Mouse (Mus musculus) thymus, postnatal 4 days (tissue): ENCODE measurements around the gene Naa40.

ENCODE experiments used
- DNase-seq: peaks from one replicate; pipeline ENCODE4 v3.0.0; 2021

The Naa40 gene

DNA sequence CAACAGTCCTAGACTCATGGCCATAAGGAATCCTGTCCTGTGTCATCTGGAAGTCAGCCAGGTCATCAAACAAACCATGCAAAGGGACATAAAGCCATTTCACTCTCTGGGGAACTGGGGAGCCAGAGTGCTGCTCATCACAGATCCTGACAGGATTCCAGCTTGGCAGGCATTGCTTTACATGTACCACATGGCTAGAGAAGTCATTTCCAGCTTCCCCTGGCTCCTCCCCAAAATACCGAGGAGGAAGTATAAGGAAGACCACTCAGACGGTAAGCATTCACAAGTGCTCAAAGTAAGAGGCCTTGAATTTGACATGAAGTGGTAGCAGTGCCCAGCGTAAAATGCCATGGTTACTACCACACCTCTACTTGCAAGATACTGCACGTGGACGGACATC, 26.5 kb downstream of the Naa40 start:
- no peak for DNase-seq

DNA sequence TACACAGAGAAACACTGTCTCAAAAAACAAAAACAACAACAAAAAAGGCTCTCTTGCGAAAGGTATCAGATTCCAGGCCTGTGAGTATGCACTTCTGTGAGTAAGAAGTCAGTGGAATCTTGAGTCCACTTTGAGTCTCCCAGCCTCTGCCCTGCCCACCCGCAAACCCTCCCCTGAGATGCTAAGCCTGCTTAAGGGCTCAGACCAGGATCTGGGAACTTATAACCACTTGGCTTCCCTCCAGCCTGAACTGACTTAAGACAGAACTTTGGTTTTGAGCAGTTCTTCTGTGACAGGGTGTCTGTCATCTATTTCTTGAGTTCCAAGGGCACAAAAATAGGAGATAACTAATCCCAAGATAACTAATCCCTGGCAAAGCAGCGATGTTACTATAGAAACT, 28.0 kb downstream of the Naa40 start:
- no peak for DNase-seq

DNA sequence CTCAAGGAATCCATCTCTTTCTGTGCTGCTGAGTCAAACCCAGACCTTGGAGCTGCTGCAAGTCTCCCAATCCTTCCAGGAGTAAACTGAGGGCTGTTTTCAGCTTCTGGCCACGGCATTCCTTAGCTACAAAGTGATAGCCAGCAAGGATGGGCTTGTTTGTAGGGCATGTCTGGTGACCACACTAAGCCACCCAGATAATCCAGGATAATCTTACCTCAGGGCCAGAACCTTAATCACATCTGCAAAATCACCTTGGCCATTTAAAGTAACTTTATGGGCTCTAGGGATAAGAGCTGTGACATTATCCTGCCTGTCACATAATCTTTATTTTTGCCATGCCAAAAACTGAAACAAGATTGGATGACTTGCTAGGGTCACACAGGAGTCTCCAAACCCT, 28.8 kb downstream of the Naa40 start:
- no peak for DNase-seq

DNA sequence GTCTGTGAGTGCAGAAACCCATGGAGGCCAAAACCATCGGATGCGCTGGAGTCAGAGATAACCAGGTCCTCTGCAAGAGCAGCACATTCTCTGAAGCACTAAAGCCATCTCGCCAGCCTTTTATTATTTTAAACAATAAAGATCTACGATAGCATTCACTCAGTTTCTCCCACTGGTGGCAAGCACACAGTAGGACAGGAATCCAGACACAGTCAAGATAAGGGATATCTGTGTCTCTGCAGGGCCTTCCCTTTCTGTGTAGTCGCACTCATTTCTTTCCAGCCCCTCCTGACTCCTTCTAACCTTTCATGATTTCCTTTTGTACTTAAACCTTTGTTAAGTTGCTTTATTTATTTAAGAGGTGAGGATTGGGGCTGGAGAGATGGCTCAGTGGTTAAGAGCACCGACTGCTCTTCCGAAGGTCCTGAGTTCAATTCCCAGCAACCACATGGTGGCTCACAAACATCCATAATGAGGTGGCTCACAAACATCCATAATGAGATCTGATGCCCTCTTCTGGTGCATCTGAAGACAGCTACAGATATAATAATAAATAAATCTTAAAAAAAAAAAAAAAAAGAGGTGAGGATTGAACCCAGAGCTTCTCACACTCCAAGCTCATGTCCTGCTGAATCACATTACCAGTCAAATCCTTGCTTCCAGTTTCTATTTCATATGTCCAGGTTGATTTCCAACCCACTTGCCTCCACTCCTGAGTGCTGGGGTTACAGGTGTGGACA, 30.9 kb downstream of the Naa40 start:
- DNase-seq = no peak

DNA sequence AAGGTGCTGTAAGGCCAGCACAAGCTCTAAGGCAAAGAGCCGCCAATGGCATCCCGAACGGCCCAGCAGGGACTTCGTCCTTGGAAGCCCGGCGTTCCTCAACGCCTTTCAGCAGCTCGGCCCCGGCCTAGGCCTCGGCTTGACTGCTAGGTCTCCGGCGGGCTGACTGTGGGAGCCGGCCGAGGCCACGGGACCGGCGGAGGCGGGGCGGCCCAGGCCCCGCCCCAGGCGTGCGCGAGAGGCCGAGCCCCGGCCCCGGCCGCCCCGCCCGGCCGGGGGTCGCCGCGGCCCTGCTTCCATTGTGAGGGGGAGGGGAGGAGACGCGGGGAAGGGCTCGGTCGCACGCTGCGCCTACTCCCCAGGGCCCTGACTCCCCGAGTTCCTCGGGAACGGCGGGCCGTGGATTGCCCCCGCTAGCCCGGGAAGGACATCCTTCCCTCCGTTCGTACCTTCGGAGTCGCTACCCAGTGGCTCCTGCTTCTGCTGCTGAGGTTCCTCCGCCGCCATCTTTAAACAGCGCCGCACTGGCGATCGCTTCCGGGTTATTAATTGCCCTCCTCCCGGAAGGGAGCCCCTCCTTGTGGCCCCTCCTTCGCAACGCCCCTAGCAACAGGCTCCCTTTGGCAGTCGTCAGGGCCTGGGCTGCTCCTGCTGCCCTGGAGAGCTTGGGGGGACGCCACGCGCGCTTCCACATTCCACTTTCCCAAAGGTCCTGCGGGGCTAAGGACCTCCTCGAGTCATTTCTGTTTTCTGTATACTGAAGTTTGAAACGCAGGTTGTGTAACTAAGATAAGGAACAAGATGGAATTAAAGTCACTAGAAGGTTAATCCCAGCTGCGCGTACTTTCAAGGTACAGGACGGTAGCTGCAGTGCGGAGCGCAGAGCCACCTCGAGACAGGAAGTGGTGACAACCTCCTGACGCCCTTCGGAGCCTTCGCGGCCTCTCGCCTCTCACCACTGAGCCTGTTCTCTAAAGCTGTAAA, 34.9 kb downstream of the Naa40 start, which contains the start of gene Otub1:
Otub1 (minus strand) TSS at position 564 of the 984 bp plus-strand sequence.
- DNase-seq = peak; percentile 93

DNA sequence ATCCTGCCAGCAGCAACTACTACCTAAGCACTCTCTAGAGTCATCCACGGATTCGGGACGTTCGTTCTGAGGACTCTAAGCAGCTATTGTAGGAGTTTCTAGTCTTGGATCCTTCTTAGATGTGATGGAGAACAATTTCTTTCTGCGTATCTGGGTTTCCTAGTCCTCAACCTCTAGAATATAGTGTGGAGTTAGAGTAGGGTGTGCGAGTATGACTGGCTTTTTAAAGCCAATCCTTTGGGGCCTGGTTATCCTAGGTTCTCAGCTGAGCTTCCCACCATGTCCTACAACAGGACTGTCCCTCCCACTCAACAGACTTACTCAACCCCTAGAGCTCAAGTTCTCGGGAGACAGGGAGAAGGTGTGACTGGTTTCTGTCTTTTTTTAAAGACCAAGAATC, 35.7 kb downstream of the Naa40 start:
- no peak for DNase-seq

DNA sequence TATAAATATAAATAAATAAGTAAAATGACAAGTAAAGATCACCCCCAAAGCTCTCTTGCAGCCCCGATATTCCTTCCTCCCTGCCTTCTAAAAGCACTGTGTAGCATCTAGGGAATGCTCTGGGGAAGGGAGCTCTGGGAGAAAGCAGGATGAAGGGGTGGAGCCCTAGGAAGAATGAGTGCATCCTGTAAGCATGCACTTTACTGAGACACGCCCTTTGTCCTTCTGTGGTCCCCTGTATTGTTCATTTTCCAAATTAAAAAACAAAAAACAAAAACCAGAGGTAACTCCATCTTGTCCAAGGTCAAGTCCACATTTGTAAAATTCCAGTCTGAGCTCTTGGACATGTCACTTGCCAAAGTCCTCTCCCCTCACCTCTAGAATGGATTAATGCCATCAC, 36.1 kb downstream of the Naa40 start:
- DNase-seq = no peak

DNA sequence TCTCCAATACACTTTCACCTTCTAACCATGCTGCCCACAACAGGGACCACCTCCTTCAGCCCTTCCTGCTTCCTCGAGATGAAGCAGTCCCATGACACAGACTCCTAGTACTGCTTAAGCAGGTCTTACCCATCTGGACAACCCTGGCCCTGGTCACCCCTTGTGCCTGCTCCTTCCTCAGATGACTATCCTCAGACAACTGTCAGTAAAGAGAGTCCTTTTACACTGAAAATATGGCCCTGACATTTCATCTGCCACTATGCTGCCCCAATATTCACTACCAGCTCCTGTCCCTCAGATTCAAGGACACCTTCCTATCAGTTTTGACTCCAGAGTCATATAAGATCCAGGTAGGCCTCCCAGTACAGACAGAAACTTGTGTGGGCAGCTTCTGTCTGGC, 40.6 kb downstream of the Naa40 start:
- DNase-seq = no peak

DNA sequence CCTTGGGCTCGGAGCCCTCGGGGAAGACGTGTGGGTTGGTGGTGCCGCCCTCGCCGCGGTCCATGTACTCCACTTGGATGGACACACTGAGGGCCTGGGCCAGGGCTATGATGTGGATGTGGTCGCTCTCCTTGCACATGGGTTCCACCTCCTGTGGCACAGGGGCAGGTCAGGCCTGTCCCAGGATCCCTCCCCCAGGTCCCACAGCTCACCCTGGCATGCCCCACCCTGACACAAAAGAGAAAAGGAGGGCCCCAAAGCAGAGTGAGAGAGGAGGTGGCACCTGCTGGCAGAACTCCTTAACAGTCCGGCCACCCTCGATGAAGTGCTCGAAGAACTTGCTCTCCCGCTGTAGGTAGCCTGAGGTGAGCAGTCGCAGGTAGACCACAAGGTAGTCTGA, 41.9 kb downstream of the Naa40 start:
- DNase-seq = no peak

DNA sequence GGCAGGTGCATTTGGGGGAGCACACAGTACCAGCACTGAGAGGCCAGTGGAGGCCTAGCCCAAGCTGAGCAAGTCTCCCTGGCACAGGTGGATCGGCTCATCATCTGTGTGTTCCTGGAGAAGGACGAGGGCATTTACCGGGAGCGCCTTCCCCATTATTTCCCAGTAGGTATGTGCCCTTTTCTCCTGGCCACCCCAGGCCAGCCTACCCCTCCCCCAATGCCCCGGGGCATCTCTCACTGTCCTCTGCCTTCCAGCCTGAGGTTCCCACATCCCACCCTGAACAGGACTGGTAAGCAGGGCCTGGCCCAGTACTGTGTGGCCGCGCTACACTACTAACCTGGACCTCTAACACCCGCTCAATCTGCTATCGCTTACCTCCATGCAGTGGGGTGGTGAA, 43.5 kb downstream of the Naa40 start:
- no peak for DNase-seq

DNA sequence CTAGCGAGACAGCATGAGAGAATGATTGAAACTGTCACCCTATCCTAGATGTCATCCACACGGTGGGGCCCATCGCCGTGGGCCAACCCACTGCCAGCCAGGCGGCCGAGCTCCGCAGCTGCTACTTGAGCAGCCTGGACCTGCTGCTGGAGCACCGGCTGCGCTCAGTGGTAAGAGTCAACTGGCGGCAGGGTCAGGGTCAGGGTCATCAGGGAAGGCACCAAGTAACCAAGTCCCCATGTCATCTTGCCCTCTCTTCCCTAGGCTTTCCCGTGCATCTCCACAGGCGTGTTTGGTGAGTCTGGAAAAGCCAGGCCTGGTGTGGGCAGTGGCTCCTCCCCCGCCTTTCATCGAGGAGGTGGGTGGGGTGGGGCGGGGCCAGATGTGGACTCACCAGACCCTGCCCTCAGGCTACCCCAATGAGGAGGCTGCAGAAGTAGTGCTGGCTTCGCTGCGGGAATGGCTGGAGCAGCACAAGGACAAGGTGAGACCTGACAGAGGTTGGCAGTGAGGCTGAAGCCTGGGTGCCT, 44.2 kb downstream of the Naa40 start:
- DNase-seq = no peak

DNA sequence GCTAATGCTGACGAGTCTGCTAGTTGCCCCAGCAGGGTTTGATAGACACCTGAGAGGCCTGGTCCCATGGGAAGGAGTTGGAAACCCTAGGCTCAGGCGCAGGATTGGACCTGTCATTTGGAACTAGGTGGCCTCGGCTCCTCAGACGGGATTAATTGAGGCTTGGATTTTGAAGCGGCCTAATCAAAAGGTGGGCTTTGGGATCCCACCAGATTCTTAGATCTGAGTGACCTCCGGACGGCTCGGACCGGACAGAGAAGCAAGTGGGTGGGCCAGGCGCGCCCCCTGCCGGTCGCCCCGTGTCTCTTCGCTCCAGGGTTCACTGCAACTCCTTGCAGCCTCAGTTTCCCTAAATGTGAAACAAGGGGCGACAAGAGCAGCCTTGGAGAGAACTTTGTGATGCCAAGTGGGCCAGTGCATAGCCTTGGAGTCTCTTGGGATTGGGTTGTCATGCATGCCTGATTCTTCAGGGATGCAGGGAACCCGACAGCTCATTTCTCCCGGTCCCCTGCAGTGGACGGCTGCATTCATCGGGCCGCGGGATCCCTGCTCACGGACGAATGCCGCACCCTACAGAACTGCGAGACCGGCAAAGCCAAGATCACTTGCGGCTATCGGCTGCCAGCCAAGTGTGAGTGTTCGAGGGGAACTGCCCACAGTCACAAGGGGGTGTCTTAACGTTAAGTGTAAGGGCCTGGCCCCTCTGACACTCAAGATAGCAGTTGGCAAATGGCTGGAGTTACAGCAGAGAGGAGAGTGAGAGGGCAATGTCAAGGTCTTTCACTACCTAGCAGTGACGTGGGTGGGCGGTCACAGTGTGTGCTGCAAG, 44.9 kb downstream of the Naa40 start:
- DNase-seq = peak; percentile 73

DNA sequence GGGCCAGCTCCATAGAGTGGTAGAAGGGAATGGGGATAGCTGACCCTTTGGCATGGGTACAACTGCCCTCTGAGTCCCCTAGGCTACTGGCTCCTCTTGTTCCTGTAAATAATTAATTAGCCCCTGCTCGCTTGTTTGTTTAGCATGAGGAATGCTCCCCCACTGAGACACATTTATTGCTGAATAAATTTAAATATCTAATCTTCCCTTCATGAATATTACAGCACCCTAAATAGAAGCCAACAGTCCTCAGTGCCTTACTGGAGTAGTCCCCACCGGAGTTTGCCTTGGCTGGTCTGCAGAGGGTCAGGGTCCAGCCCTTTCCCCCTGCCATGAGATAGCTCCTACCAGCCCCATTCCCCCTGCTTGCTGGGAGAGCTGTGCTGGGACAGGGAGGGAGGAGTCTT, 48.4 kb downstream of the Naa40 start:
- DNase-seq = no peak

DNA sequence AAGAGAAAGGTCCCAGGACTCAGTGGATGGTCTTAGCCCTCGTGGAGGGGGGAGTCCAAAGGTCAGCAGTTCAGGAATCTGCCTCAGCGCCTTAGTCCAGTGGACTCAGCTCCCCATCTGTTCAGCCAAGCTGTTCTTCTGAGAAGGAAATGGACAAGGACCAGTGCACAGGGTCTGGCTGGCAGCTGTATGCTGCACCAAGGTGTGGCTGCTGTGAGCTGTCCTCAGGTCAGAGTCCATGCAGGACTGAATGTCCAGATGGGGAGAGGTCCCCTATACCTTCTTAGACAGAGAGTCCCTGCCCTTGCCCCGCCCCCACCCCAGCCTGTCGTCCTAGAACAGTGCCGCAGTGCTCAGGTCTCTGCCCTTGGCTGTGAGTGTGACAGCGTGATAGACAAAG, 49.3 kb downstream of the Naa40 start:
- no peak for DNase-seq

DNA sequence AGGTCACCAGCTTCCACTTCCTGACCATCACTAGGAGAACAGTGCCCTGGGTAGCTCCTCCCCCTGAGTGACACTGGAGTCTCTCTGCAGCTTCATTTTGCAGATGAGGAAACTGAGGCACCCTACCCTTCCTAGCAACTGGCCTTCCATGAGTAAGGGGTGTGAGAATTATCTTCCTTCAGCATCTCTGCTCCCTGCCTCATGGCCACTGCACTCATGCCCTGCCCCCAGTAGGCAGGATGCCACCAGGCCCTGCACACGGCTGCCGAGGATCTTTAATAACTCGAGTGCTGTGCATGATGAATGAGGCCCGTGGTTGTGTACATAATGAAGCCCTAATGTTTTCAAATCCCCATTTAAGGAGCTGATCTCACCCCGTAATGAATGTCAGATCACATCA, 50.0 kb downstream of the Naa40 start:
- DNase-seq = no peak

DNA sequence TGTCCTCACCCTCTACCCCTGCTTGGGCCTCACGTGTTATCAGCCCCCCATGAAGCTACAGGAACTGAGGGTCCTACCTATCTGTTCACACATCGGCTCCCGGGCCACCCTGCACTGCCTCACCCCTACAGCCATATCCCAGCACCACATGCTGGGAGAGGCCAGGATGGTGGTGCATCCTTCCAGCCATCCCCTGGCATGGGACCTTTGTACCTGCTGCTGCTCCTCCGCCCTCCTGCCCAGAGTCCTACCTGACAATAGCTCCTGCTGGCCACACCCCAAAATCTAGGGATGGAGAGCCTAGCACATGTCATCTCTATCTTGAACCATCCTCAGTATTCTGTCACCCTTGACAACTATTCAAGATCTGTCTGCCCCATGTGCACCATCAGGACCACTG, 52.0 kb downstream of the Naa40 start:
- DNase-seq = no peak

DNA sequence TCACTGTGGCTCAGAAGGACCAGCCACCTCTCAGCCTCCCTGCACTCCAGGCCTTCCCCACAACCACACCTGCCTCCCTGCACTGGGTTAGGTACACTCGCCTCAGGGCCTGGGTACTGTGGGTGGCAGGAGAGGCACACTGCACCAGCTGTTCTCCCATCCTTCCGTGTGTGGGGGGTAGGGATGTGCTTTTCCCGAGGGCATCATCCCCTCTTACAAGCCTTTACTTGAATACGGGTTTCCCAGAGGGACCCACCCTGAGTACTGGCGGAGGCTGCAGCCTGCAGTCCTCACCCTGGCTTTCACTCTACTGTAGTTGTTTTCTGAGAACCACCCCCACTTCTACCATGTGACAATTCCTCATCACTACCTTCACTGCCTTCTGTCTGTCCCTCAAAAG, 53.8 kb downstream of the Naa40 start:
- no peak for DNase-seq

DNA sequence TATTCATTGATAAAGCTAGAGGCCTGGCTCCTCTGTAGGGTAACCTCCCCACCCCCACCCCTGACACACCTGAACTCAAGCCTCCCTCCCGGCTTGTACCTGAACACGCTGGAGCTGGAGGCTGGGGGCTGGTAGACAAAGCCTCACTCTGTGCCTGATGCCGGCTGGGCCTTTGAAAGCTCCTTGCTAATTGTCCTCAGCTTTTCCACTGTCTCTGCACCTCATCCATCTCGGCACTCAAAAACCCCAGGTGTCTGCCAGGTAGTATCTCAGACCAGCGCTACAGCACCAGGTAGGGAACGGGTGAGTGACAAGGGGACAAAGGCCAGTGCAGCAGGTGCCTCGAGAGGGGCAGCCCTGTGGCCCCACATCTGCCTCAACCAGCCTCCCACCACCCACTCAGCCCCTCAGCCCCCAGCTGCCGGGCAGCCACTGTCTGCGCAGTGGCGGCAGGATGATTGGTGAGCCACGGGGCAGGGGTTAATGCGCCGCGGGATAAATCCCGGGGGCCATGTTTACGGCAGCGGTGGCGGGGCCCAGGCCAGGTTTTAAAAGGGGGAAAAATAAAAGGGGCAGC, 55.2 kb downstream of the Naa40 start:
- DNase-seq = no peak

DNA sequence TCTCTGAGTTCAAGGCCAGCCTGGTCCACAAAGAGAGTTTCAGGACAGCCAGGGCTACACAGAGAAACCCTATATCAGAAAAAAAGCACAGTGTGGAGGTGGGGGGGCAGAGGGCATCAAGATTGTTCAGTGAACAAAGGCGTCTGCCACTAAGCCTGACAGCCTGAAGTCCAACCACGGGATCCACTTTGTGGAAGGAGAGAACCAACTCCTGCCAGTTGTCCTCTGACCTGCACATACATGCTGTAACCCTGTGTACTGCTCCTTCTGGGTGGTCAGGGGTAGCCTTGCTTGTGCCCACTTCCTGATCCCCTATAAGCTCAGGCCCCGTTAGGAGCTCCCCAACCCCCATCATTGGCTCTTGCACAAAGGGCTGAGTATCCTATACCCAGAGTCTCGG, 55.9 kb downstream of the Naa40 start:
- DNase-seq = no peak

DNA sequence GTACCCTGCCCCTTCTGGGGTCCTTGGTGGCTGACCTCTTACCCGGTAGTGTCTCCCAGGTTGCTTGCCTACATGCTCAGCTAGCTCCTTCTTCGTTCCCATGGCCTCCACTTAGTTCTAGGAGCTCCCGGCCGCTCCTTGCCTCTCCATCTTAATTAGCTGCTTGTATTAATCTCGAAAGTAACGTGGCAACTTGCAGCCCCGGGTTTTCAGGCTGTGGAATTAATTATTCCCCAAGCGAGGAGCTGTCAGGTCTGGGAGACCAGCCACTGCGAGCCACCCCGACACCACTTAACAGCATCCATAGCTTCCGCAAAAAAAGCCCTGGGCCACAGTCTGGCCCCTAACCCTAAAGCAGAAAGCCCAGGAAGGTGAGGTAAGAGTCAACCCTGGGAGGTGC, 57.6 kb downstream of the Naa40 start:
- DNase-seq = no peak

DNA sequence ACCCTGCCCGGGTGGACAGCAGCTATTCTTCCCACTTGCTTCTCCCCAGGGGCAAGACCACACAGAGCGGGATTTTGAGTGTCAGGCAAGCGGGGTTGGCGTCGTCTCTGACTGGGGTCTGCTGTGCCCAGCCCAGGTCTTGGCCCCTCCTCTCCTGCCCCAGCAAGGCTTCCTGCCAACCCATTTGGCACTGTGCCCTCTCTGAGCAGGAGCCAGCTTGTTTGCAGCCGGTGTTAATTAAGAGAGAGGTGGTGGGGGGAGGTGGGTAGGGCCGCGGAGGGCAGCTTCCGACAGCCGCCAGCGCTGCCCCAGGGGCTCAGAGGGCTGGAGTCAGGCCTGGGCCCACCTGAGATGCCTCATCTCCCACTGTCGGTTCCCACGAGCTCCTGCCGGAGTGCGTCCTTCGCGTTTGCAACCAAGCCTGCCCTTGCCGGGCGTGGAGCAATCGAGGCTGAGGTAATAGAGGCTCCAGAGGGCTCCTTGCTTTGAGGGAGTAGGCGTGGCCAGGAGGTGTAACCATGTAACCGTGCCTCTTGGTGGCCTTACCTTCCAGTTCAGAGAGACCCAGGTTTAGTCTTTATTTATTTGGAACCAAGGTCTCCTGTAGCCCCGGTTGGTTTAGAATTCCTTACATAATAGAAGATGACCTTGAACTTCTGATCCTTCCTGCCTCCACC, 58.6 kb downstream of the Naa40 start:
- DNase-seq = peak; percentile 51

DNA sequence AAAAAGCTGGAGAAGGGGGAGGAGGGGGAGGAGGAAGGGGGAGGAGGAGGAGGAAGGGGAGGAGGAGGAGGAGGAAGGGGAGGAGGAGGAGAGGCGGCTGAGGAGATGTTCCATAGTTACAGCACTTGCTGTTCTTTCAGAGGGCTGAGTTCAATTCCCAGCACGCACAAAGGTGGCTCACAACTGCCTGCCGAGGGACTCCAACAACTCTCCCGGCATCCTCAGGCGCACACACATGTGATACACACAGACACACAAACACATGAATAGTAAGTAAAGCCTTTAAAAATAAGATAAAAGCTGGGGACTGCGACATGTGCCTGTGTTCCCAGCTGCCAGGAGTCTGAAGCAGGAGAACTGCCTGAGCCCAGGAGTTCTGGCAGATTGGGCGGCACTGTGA, 59.5 kb downstream of the Naa40 start:
- no peak for DNase-seq
